Mouse (Mus musculus) heart, postnatal 25 days (tissue): ENCODE results near the gene Odf3b. TPM values are rescaled to one million over a fixed set of nuclear protein-coding genes. Genes with fewer than 3 reads are reported as not detected.
A peak's percentile ranks its signal among the peaks of the same experiment; 100 is the strongest.

Source experiments
- DNase-seq: peaks from one replicate; pipeline ENCODE4 v3.0.0; 2022; ENCODE audit warnings: low spot score
- intact Hi-C: fragments of 180-260 bp; cut with DNase I; formaldehyde crosslinking; loops from one replicate; pipeline ENCODE4 v1.15.1; 2025
- total RNA-seq, 2 experiments: library from RNA; stranded (reverse); gene quantifications; 2 replicates each; pipeline ENCODE4 v1.2.3; 2021

Gene Odf3b
- total RNA-seq, 2 experiments from 2014 or later: 1.3 TPM

GRCm38 (mm10) chr15:89377362-89377761 is 1.7 kb downstream of the Odf3b start:
- no peak for DNase-seq
- intact Hi-C loops: loop anchor here (2.0 kb wide), 1 partner anchor 51 kb away; the partner anchor contains the start of genes C730034F03Rik, Chkb and Gm44502

GRCm38 (mm10) chr15:89376957-89377356 is 2.1 kb downstream of the Odf3b start, which contains the start of gene Tymp:
TSS of gene Tymp (minus strand) at chr15:89377039.
- DNase-seq: no peak
- intact Hi-C loops: loop anchor here (2.0 kb wide), 1 partner anchor 52 kb away; the partner anchor contains the start of genes C730034F03Rik, Chkb and Gm44502

- DNase-seq: no peak
- intact Hi-C loops: loop anchor here (2.0 kb wide), 1 partner anchor 53 kb away; the partner anchor contains the start of genes C730034F03Rik, Chkb and Gm44502
Measured at GRCm38 (mm10) chr15:89376040-89376439, 3.0 kb downstream of the Odf3b start.

- intact Hi-C loops: loop anchor here (5.0 kb wide), 1 partner anchor 92 kb away; no protein-coding TSS in a partner anchor
- DNase-seq: no peak
Measured at GRCm38 (mm10) chr15:89374801-89375534, 4.1 kb downstream of the Odf3b start.

GRCm38 (mm10) chr15:89374340-89374739 is 4.7 kb downstream of the Odf3b start:
- DNase-seq: no peak
- intact Hi-C loops: loop anchor here (5.0 kb wide), 1 partner anchor 93 kb away; no protein-coding TSS in a partner anchor

GRCm38 (mm10) chr15:89373762-89374248 is 5.3 kb downstream of the Odf3b start, which contains the start of gene Sco2:
TSS of gene Sco2 (minus strand) at chr15:89373846.
- intact Hi-C loops: loop anchor here (5.0 kb wide), 1 partner anchor 93 kb away; no protein-coding TSS in a partner anchor
- DNase-seq: peak; percentile 75

- peak; percentile 71 for DNase-seq
- intact Hi-C loops: loop anchor here (5.0 kb wide), 1 partner anchor 94 kb away; no protein-coding TSS in a partner anchor
Measured at GRCm38 (mm10) chr15:89373027-89373761, 5.9 kb downstream of the Odf3b start.

- no peak for DNase-seq
- intact Hi-C loops: loop anchor here (5.0 kb wide), 1 partner anchor 95 kb away; no protein-coding TSS in a partner anchor
Measured at GRCm38 (mm10) chr15:89372536-89372935, 6.5 kb downstream of the Odf3b start.

GRCm38 (mm10) chr15:89372068-89372467 is 7.0 kb downstream of the Odf3b start:
- intact Hi-C loops: loop anchor here (5.0 kb wide), 1 partner anchor 95 kb away; no protein-coding TSS in a partner anchor
- DNase-seq: no peak

GRCm38 (mm10) chr15:89365141-89365551 is 13.9 kb downstream of the Odf3b start:
- no peak for DNase-seq
- intact Hi-C loops: no loop called here

GRCm38 (mm10) chr15:89363051-89363450 is 16.0 kb downstream of the Odf3b start:
- no peak for DNase-seq
- intact Hi-C loops: no loop called here

- no peak for DNase-seq
- intact Hi-C loops: no loop called here
Measured at GRCm38 (mm10) chr15:89358784-89359183, 20.3 kb downstream of the Odf3b start.

- intact Hi-C loops: loop anchor here (2.0 kb wide), 1 partner anchor 14 kb away; no protein-coding TSS in a partner anchor
- DNase-seq: no peak
Measured at GRCm38 (mm10) chr15:89356372-89356771, 22.7 kb downstream of the Odf3b start.

GRCm38 (mm10) chr15:89355241-89356187 is 23.6 kb downstream of the Odf3b start, which contains the start of the genes Lmf2 and Ncaph2:
TSS of gene Lmf2 (minus strand) at chr15:89355659.
TSS of gene Ncaph2 (plus strand) at chr15:89355719.
- DNase-seq: peak; percentile 90
- intact Hi-C loops: loop anchor here (2.0 kb wide), 2 partner anchors 15 to 41 kb away; partner anchors contain the start of gene Sbf1

GRCm38 (mm10) chr15:89354455-89354854 is 24.6 kb downstream of the Odf3b start:
- intact Hi-C loops: loop anchor here (2.0 kb wide), 1 partner anchor 40 kb away; the partner anchor contains the start of gene Sbf1
- no peak for DNase-seq

GRCm38 (mm10) chr15:89353837-89354236 is 25.2 kb downstream of the Odf3b start:
- intact Hi-C loops: loop anchor here (2.0 kb wide), 1 partner anchor 39 kb away; the partner anchor contains the start of gene Sbf1
- DNase-seq: no peak

GRCm38 (mm10) chr15:89352795-89353194 is 26.3 kb downstream of the Odf3b start:
- intact Hi-C loops: no loop called here
- DNase-seq: no peak

GRCm38 (mm10) chr15:89352054-89352453 is 27.0 kb downstream of the Odf3b start:
- intact Hi-C loops: no loop called here
- DNase-seq: no peak

- DNase-seq: no peak
- intact Hi-C loops: no loop called here
Measured at GRCm38 (mm10) chr15:89351302-89351701, 27.8 kb downstream of the Odf3b start.
